Mouse (Mus musculus): ENCODE data around the gene 1700025G04Rik.

Gene 1700025G04Rik

GRCm38 (mm10) chr1:151995948-151996697, 93.8 kb downstream of the 1700025G04Rik start:
- no peak for DNase-seq (ENCODE audit: low read depth, low spot score)

DNA sequence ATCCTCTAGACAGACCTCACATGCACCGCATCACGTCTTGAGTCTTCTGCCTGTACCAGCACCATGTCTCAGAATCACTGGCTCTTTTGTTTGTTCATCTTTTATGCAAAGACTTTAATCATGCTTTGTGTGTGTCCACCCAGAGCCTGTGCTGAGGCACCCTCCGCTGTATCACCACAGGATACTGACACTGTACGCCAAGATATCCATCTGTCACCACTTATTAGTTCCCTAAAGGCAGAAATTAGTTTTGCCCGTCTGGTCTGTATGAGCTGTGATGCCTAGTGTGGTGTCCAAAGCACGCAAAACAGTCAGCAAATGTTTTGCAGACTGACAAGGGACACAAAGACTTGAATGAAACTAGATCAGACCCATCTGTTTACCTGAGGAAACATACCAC, 95.7 kb downstream of the 1700025G04Rik start:
- no peak for DNase-seq (ENCODE audit: low read depth, low spot score)

GRCm38 (mm10) chr1:151991505-151991904, 98.4 kb downstream of the 1700025G04Rik start:
- DNase-seq (ENCODE audit: low read depth, low spot score), result no peak

DNA sequence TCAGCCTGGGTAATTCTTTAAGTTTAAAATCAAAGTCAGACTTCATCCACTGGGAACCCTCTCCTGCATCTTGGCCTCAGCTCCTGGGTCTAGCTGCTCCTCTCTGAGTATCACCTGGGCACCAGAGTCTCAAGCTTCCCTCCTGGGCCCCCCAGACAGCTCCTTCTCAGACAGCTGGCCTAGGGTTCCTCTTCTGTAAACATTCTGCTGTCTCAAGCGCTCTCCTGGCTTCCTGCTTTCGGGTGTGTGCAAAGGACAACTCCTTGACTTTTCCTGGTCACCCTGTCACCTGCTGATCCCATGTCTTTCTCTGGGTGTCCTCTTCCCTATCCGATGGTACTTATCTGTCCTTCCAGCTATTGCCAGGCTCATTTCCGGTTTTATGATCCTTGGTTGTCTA, 99.3 kb downstream of the 1700025G04Rik start:
- DNase-seq (ENCODE audit: low read depth, low spot score), result no peak

DNA sequence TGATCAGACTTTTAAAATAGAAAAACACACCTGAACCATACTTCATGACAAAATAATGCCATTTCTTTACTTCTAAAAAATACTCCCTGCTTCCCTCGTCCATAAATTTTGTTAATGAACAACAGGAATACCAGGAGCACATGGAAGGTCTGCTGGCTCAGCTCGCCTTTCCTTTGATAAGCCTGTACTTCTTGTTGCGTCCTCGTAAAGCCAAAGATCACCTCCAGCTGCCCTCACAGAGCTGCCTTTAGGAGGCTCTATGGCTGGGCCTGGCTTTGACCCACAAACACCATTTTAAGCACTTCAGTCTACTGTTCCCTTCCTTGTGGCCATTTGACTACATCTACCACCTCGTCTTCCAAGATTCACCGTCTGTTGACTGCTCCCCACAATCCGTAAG, 101.2 kb downstream of the 1700025G04Rik start:
- no peak for DNase-seq (ENCODE audit: low read depth, low spot score)

DNA sequence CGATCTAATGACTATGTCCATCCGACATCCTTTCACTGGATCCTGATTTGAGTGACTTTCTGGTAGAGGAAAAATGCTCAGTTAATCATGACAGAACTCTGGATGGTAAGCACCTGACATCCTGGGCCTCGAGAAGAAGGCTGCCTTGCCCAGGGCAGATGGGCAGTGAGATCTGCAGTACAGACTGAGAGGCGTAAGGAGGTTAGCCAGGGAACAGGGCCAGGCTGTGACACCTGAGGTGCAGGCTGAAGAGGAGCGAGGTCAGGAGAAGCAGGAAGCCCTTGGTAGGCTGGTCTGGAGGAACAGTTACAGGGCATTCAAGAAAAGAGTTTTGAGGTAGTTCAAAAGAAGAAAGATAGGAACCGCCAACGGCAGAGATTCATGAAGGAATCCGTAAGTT, 101.9 kb downstream of the 1700025G04Rik start:
- DNase-seq (ENCODE audit: low read depth, low spot score), result no peak

- DNase-seq (ENCODE audit: low read depth, low spot score), result no peak
Observed at GRCm38 (mm10) chr1:151986024-151986778, 103.7 kb downstream of the 1700025G04Rik start.

DNA sequence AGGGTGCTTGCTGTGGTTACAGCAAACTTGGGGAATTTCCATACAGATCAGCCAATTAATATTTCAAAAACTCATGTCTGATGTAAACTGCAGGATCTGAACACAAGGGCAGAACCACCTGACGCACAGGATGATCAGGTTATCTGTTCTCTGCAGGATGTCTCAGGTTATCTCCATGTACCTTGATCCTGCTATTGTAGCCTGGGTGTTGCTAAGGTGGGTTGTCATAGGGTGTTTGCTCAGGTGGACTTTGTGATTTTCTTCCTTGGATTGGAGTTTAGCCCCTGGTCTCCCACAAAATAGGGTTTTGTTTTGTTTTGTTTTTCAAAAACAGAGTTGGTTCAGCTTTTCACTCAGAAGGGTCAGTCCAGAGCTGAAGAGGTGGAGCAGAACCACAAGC, 104.9 kb downstream of the 1700025G04Rik start:
- DNase-seq (ENCODE audit: low read depth, low spot score), result no peak

GRCm38 (mm10) chr1:151983991-151984390, 105.9 kb downstream of the 1700025G04Rik start:
- no peak for DNase-seq (ENCODE audit: low read depth, low spot score)

GRCm38 (mm10) chr1:151980498-151980897, 109.4 kb downstream of the 1700025G04Rik start:
- no peak for DNase-seq (ENCODE audit: low read depth, low spot score)

- no peak for DNase-seq (ENCODE audit: low read depth, low spot score)
Observed at GRCm38 (mm10) chr1:151979803-151980456, 110.0 kb downstream of the 1700025G04Rik start.

DNA sequence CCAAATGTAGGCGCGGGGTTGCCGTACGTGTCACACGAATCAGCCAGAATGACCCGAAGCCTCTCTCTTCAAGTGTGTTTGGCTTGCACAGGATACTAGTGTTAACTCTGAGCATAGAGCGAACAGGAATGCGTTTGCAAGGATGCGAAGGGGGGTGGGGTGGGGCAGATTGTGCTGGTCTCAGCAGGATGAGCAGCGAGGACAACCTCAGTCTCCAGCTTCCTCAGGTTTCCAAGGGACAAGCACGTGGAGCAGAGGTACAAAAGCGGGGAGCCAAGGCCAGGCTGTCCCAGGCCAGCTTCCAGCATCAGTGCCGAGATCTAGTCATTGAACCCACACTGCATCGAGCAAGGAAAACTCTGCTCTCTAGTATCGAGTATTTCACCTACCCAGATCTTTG, 111.2 kb downstream of the 1700025G04Rik start:
- no peak for DNase-seq (ENCODE audit: low read depth, low spot score)

GRCm38 (mm10) chr1:151977596-151977995, 112.3 kb downstream of the 1700025G04Rik start:
- no peak for DNase-seq (ENCODE audit: low read depth, low spot score)

DNA sequence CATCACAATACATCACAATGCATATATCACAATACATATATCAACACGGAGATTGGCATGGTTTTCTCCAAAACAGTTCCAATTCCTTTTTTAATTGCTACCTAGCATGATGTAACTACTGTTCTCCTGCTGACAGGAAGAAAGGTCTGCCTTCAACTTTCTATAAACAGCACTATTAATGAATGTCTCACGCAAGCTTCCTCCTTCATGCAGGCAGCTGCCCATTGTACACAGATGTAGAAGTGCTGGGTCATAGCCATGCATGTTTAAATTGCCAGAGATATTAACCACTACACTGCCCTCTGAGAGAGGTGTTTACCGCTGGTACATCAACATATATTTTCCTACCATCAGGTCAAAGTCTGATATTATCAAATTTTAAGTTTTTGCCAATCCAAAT, 113.1 kb downstream of the 1700025G04Rik start:
- DNase-seq (ENCODE audit: low read depth, low spot score), result no peak

DNA sequence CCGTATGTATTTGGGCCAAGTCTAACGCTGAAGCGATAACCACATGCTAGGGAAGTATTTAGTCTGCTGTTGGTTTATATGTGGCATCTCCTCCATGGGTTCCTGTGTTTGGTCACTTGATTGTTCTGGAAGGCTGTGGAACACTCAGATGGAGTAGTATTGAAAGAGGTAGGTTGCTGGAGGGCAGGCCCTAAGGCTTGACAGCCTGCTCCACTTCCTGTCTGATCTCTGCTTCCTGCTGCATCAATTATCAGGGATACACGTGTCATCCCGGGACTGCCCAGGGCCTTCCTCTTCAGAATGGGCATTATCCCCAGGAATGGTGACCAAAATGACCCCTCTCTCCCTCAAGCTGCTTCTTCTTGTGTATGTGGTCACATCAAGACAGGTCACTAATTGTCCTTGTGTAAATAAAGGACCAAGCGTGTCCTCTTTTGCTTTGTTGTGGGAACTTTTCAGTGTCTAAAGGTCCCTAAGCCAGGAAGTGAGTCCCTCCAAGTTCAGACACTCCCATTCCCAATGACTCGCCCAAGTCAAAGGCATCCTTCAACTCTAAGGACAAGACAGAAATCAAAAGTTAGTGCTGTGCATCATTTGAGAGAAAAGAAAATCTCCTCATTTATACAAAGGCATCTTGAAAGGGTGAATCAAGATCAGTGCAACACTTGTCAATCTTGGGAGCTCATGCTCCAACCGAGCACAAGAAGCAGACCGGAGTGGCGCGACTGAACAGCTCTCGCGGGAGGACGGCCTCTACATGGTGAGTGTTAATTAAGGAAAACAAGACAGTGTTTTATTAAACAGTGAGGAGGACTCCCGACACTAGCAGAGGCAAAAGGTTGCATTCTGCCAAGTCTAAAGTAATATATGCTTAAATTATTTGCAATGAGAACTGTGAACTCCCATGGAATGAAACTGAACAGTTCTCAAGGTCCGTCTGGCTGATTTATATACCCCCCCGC, 114.2 kb downstream of the 1700025G04Rik start:
- no peak for DNase-seq (ENCODE audit: low read depth, low spot score)

- no peak for DNase-seq (ENCODE audit: low read depth, low spot score)
Observed at GRCm38 (mm10) chr1:151974887-151975286, 115.0 kb downstream of the 1700025G04Rik start.

DNA sequence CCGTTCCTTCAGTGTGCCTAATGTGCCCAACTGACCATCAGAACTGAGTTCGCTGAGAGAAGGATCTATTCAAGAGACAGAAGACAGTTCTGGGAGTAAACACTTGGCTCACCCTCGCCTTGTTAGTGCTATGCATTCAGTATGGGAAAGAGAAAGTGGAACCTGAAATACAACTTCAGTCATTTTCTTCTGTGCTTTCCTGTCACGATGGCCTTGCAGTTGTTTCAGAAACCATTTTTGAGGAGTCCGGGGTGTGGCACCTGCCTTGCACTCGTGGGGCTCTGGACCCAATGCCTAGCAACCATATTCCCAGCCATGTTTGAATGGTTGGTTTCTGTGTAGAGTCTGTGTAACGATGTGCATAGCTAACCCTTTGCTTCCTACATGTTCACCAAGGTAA, 115.5 kb downstream of the 1700025G04Rik start:
- no peak for DNase-seq (ENCODE audit: low read depth, low spot score)

DNA sequence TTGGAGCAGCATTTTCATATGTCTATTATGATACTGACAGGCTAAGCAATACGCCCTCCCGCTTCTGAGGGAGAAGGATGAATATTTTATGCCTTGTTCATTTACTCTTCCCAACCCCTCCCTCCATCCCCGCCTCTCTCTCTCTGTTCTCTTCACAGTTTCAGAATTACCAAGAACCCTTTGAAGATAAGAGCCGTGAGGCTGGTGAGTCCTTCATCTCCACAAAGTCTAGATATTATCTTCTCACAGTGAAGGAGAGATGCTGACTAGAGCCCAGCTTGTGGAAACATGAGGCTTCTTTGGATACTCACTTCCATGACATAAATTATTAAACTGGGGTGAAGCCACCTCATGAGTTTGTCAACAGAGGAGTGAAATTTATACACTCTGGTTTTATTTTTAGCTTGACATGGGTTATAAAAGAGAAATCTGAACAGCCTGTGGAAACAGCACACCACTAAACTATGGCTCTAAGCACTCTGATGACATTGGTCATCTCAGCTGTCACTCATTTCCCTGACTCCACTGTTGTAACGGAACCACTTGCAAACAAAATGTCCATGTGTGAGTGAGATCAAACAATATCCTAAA, 116.7 kb downstream of the 1700025G04Rik start:
- DNase-seq (ENCODE audit: low read depth, low spot score), result no peak

- DNase-seq (ENCODE audit: low read depth, low spot score), result no peak
Observed at GRCm38 (mm10) chr1:151971581-151971980, 118.3 kb downstream of the 1700025G04Rik start.

DNA sequence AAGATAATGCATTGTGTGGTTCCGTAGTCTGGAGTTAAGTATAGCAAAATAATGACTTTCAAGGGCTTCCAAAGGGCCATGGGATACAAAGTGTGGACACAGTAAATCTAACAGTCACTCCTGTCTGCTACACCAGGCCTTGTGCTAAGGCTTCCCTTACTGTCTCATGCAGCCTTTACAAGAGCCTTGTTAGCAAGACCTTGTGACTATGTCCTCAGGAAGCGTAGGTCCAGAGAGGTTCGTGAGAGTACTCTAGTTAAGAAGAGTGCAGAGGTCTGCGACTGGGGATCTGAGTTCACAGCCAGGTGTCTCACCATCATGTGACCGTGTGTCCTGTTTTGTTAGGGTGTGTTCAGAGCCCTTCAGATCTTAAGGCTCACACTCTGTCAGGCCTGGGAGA, 121.8 kb downstream of the 1700025G04Rik start:
- no peak for DNase-seq (ENCODE audit: low read depth, low spot score)

DNA sequence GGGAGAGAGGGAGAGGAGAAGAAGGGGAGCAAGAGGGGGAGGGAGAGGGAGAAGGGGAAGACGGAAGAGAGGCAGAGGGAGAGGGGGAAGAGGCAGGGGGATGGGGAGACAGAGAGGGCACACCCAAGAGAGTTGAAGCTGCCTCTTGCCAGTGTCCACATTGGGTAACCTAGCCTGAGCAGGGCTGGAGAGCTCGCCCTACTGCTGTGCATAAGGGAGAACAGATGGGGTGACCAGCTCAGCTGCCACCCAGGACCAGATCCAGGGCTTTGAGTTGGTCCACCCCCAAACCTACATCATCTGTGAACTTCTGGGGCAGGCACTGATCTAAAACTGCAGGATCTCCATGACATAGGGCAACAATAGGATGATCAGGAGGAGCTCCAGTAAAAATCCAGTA, 125.1 kb downstream of the 1700025G04Rik start:
- DNase-seq (ENCODE audit: low read depth, low spot score), result no peak
